Mouse (Mus musculus): Measurements from ENCODE around the gene Diaph2.

GRCm38 (mm10) chrX:129831903-129832302, 82.4 kb downstream of the Diaph2 start:
- TF ChIP-seq POLR2A (IDR thresholded peaks at IDR 0.05; ENCODE audit: borderline replicate concordance, extremely low read depth, low read depth, low read length): no peak
- no peak for TF ChIP-seq CTCF (IDR thresholded peaks at IDR 0.05; ENCODE audit: insufficient read depth, low read length)
